Mouse (Mus musculus): Measurements from ENCODE around the gene Setdb1. TPM values are rescaled to one million over a fixed set of nuclear protein-coding genes. Genes with fewer than 3 reads are reported as not detected.
"Not testable (repeated sequence)": the region's sequence is repeated elsewhere in the genome, so short reads cannot be mapped to it uniquely, and the experiment has no call there.

Gene Setdb1
- 20.5 and 21.2 TPM in 2 replicates for total RNA-seq (2015)
- total RNA-seq (2017) = 22.4 and 23.8 TPM in 2 replicates

GRCm38 (mm10) chr3:95356701-95357449, at the start of gene Setdb1:
TSS of gene Setdb1 (minus strand) at chr3:95357202.
- ATAC-seq (ENCODE audit: poor library complexity, severe bottlenecking) = peak; percentile 94

GRCm38 (mm10) chr3:95402741-95403140, 45.7 kb upstream of the Setdb1 start, which contains the start of gene 4930558C23Rik:
TSS of gene 4930558C23Rik (minus strand) at chr3:95402841.
- ATAC-seq (ENCODE audit: poor library complexity, severe bottlenecking) = no peak

GRCm38 (mm10) chr3:95394385-95394784, 37.4 kb upstream of the Setdb1 start:
- 0 out of 2 replicates have a peak, but pooled peaks have one; percentile 40 for ATAC-seq (ENCODE audit: poor library complexity, severe bottlenecking)

GRCm38 (mm10) chr3:95385401-95386075, 28.5 kb upstream of the Setdb1 start:
- ATAC-seq (ENCODE audit: poor library complexity, severe bottlenecking) = peak; percentile 67

GRCm38 (mm10) chr3:95373208-95373607, 16.2 kb upstream of the Setdb1 start:
- ATAC-seq (ENCODE audit: poor library complexity, severe bottlenecking) = no peak

GRCm38 (mm10) chr3:95370101-95370500, 13.1 kb upstream of the Setdb1 start:
- ATAC-seq (ENCODE audit: poor library complexity, severe bottlenecking) = no peak

- ATAC-seq (ENCODE audit: poor library complexity, severe bottlenecking) = not testable (repeated sequence)
Observed at GRCm38 (mm10) chr3:95360276-95360675, 3.3 kb upstream of the Setdb1 start.

- no peak for ATAC-seq (ENCODE audit: poor library complexity, severe bottlenecking)
Observed at GRCm38 (mm10) chr3:95357746-95358145, 744 bp upstream of the Setdb1 start.

GRCm38 (mm10) chr3:95355911-95356544, 974 bp downstream of the Setdb1 start:
- peak; percentile 64 for ATAC-seq (ENCODE audit: poor library complexity, severe bottlenecking)

- ATAC-seq (ENCODE audit: poor library complexity, severe bottlenecking) = peak; percentile 84
Observed at GRCm38 (mm10) chr3:95349491-95349890, 7.5 kb downstream of the Setdb1 start.

- not testable (repeated sequence) for ATAC-seq (ENCODE audit: poor library complexity, severe bottlenecking)
Observed at GRCm38 (mm10) chr3:95348343-95348742, 8.7 kb downstream of the Setdb1 start.

GRCm38 (mm10) chr3:95346454-95346853, 10.5 kb downstream of the Setdb1 start:
- ATAC-seq (ENCODE audit: poor library complexity, severe bottlenecking) = no peak

GRCm38 (mm10) chr3:95343356-95344000, 13.5 kb downstream of the Setdb1 start:
- ATAC-seq (ENCODE audit: poor library complexity, severe bottlenecking) = not testable (repeated sequence)

GRCm38 (mm10) chr3:95338251-95338650, 18.8 kb downstream of the Setdb1 start:
- ATAC-seq (ENCODE audit: poor library complexity, severe bottlenecking) = no peak

GRCm38 (mm10) chr3:95337345-95337744, 19.7 kb downstream of the Setdb1 start:
- ATAC-seq (ENCODE audit: poor library complexity, severe bottlenecking) = no peak

GRCm38 (mm10) chr3:95331528-95331927, 25.5 kb downstream of the Setdb1 start:
- ATAC-seq (ENCODE audit: poor library complexity, severe bottlenecking) = no peak

GRCm38 (mm10) chr3:95328803-95329404, 28.1 kb downstream of the Setdb1 start:
- no peak for ATAC-seq (ENCODE audit: poor library complexity, severe bottlenecking)

GRCm38 (mm10) chr3:95324454-95325144, 32.4 kb downstream of the Setdb1 start:
- ATAC-seq (ENCODE audit: poor library complexity, severe bottlenecking) = no peak

GRCm38 (mm10) chr3:95323429-95323828, 33.6 kb downstream of the Setdb1 start:
- ATAC-seq (ENCODE audit: poor library complexity, severe bottlenecking) = no peak
